Mouse (Mus musculus) spleen, adult 2 months (tissue): ENCODE measurements around the gene Gm5901. TPM values are rescaled to one million over a fixed set of nuclear protein-coding genes. Genes with fewer than 3 reads are reported as not detected.
"Not testable (repeated sequence)": the region's sequence is repeated elsewhere in the genome, so short reads cannot be mapped to it uniquely, and the experiment has no call there.

Experiments used
- DNase-seq, 2 experiments: peaks; one replicate each; pipeline versions ENCODE4 v3.0.0 to v3.0.0-alpha.2; 2012 to 2021; ENCODE audit warnings: low spot score in 2 of 2, low read depth in 1 of 2
- H3K27ac ChIP-seq: fragments of 200-500 bp; 2 replicates; pipeline ENCODE4 v1.5.1; 2012; ENCODE audit warnings: low read length, inconsistent platforms; ENCODE audit not compliant: insufficient read depth
- H3K27me3 ChIP-seq: fragments of 200-500 bp; 2 replicates; pipeline ENCODE4 v1.6.1; 2012; ENCODE audit warnings: mild to moderate bottlenecking, moderate library complexity, low read length, inconsistent platforms; ENCODE audit not compliant: control insufficient read depth, insufficient read depth
- H3K36me3 ChIP-seq: fragments of 200-500 bp; 2 replicates; pipeline ENCODE4 v1.6.1; 2012; ENCODE audit warnings: mild to moderate bottlenecking, low read length, inconsistent platforms; ENCODE audit not compliant: control insufficient read depth, insufficient read depth
- H3K4me1 ChIP-seq: fragments of 200-500 bp; 2 replicates; pipeline ENCODE4 v1.6.1; 2011; ENCODE audit warnings: inconsistent platforms; ENCODE audit not compliant: control insufficient read depth, insufficient read depth, insufficient read length
- H3K4me3 ChIP-seq: fragments of 200-500 bp; 2 replicates; pipeline ENCODE4 v1.5.1; 2011; ENCODE audit warnings: mild to moderate bottlenecking, inconsistent platforms; ENCODE audit not compliant: insufficient read depth, insufficient read length; ENCODE audit errors: extremely low read depth
- CTCF ChIP-seq: fragments of 200-500 bp; IDR thresholded peaks from 2 replicates; pipeline ENCODE4 v1.5.1; 2011; ENCODE audit warnings: mild to moderate bottlenecking, inconsistent platforms; ENCODE audit not compliant: insufficient read depth, insufficient read length, insufficient replicate concordance; ENCODE audit errors: extremely low read depth
- POLR2A ChIP-seq: fragments of 200-500 bp; IDR thresholded peaks from 2 replicates; pipeline ENCODE4 v1.6.1; 2011; ENCODE audit warnings: low read depth, low read length, inconsistent platforms
- WGBS: fragments of 180-500 bp; shearing (Covaris S2); methylation state at CpG from one replicate; pipeline ENCODE4 v1.1.7; 2018; 5-methylcytosine and 5-hydroxymethylcytosine counted together
- polyA plus RNA-seq: library from polyadenylated mRNA; depleted of rRNA; stranded (reverse); fragments of >200 nt; gene quantifications from 2 replicates; pipeline ENCODE4 v1.2.3, GENCODE M21; 2012

Gene Gm5901
- polyA plus RNA-seq, 1 experiment: not detected

- DNase-seq: peak in 1 of 2 experiments; percentile 35
- Histone ChIP-seq H3K27me3 (no peaks in the 10 kb centered on the region), H3K27ac (peak overlapping the region; percentile 74), H3K4me3 (peak overlapping the region; percentile 89), H3K36me3 (no peaks in the 10 kb centered on the region), H3K4me1 (peaks cover 2% of the 10 kb centered on the region; the same call in 1 of the 2 replicates)
- TF ChIP-seq POLR2A: no peak
- no peak for TF ChIP-seq CTCF
- WGBS: 2% methylated on average over 25 of the region's 25 CpGs
Measured at GRCm38 (mm10) chr7:105399058-105399934, 24.5 kb downstream of the Gm5901 start.

- 1% methylated on average over 55 of the region's 55 CpGs for WGBS
- peak within 1 kb of the TSS; percentile 74 for H3K27ac ChIP-seq
- TF ChIP-seq CTCF (no peak), POLR2A (no peak)
- H3K4me1 ChIP-seq: peaks cover 2% of the 10 kb centered on the region; the same call in 1 of the 2 replicates
- H3K4me3 ChIP-seq: peak within 1 kb of the TSS; percentile 89
- H3K36me3 ChIP-seq: no peaks in the 10 kb centered on the region
- peak; percentile 90 to 98 for DNase-seq
- H3K27me3 ChIP-seq: no peaks in the 10 kb centered on the region
Measured at GRCm38 (mm10) chr7:105399935-105400624, 25.2 kb downstream of the Gm5901 start, which contains the start of gene Fam160a2. Fam160a2 (minus strand) TSS chr7:105400054.

GRCm38 (mm10) chr7:105404268-105404667, 29.4 kb downstream of the Gm5901 start, which contains the start of gene Cnga4:
Cnga4 (plus strand) TSS chr7:105404568.
- no peak within 1 kb of the TSS for H3K27ac ChIP-seq
- H3K4me1 ChIP-seq: no peaks in the 10 kb centered on the region; the same call in 1 of the 2 replicates
- no peak for TF ChIP-seq POLR2A
- TF ChIP-seq CTCF: no peak
- 77% methylated on average over 5 of the region's 5 CpGs for WGBS
- no peak within 1 kb of the TSS for H3K4me3 ChIP-seq
- DNase-seq: no peak
- no peaks in the 10 kb centered on the region for H3K36me3 ChIP-seq
- no peaks in the 10 kb centered on the region for H3K27me3 ChIP-seq

GRCm38 (mm10) chr7:105406322-105406721, 31.5 kb downstream of the Gm5901 start:
- TF ChIP-seq CTCF (no peak), POLR2A (no peak)
- Histone ChIP-seq H3K4me1 (no peaks in the 10 kb centered on the region), H3K4me3 (no peak overlapping the region), H3K27me3 (no peaks in the 10 kb centered on the region), H3K27ac (no peak overlapping the region), H3K36me3 (no peaks in the 10 kb centered on the region)
- DNase-seq: no peak
- 51% methylated on average over 1 of the region's 1 CpGs for WGBS

- H3K4me1 ChIP-seq, H3K27ac ChIP-seq, H3K4me3 ChIP-seq, H3K27me3 ChIP-seq, H3K36me3 ChIP-seq: not testable (repeated sequence)
- TF ChIP-seq CTCF: peak; percentile 91; the same call in 1 of the 2 replicates
- 58% methylated on average over 8 of the region's 8 CpGs for WGBS
- DNase-seq: peak in 1 of 2 experiments; percentile 58
Measured at GRCm38 (mm10) chr7:105411874-105412632, 37.2 kb downstream of the Gm5901 start.

GRCm38 (mm10) chr7:105414385-105414784, 39.5 kb downstream of the Gm5901 start:
- 78% methylated on average over 6 of the region's 6 CpGs for WGBS
- TF ChIP-seq POLR2A (no peak), CTCF (no peak)

GRCm38 (mm10) chr7:105416529-105416928, 41.7 kb downstream of the Gm5901 start:
- WGBS: 88% methylated on average over 7 of the region's 7 CpGs
- H3K27me3 ChIP-seq: no peaks in the 10 kb centered on the region
- no peaks in the 10 kb centered on the region for H3K36me3 ChIP-seq
- H3K27ac ChIP-seq: no peak overlapping the region
- no peaks in the 10 kb centered on the region for H3K4me1 ChIP-seq
- no peak for TF ChIP-seq CTCF
- TF ChIP-seq POLR2A: no peak
- no peak for DNase-seq
- H3K4me3 ChIP-seq: no peak overlapping the region

More at GRCm38 (mm10) chr7:105414385-105414784, 39.5 kb downstream of the Gm5901 start:
- no peaks in the 10 kb centered on the region for H3K4me1 ChIP-seq
- no peaks in the 10 kb centered on the region for H3K36me3 ChIP-seq
- no peaks in the 10 kb centered on the region for H3K27me3 ChIP-seq
- H3K4me3 ChIP-seq: no peak overlapping the region
- no peak for DNase-seq
- H3K27ac ChIP-seq: no peak overlapping the region
